ENCODE assay signal across 11 mouse cellular contexts in genomic region chr11:65495034-65495433, GRCm38 (mm10).
A peak's percentile ranks its signal among the peaks of the same experiment; 100 is the strongest.
DNase-seq lines count a peak whose midpoint lies in the region; ATAC-seq lines count a peak whose summit lies in the region.
"Had no signal": no experiment of that assay in that cellular context is flagged by ENCODE, and none has a peak within 500 bp of the region (broad histone marks: within the 10 kb centered on the region; RNA-seq: fewer than 3 reads in every experiment).

No protein-coding gene starts in this region.

- H3K27me3 ChIP-seq in heart, embryonic 15.5 days = 0 out of 2 replicates have a peak, but pooled peaks cover 2% of the 10 kb centered on the region
- no peaks in the 10 kb centered on the region for H3K27me3 ChIP-seq in intestine, embryonic 15.5 days (replicated peaks)
- H3K27me3 ChIP-seq in midbrain, embryonic 11.5 days (ENCODE audit: control insufficient read depth, insufficient read depth, low read length) = no peaks in the 10 kb centered on the region

- no peaks in the 10 kb centered on the region for H3K36me3 ChIP-seq in heart, embryonic 15.5 days
- no peaks in the 10 kb centered on the region for H3K36me3 ChIP-seq in intestine, embryonic 15.5 days
- H3K36me3 ChIP-seq in midbrain, embryonic 11.5 days (ENCODE audit: control insufficient read depth, insufficient read depth, low read length) = no peaks in the 10 kb centered on the region

- no peak for ATAC-seq in heart, embryonic 15.5 days (replicated peaks; ENCODE audit: insufficient number of reproducible peaks, insufficient read depth, low FRiP score, low read depth)
- peak; percentile 61 for ATAC-seq in intestine, embryonic 15.5 days
- no peak for ATAC-seq in midbrain, embryonic 11.5 days (ENCODE audit: low FRiP score)
- ATAC-seq: forebrain, postnatal 0 days had no signal

- WGBS in heart, embryonic 15.5 days = 18% methylated on average over 11 of the region's 11 CpGs
- 12% methylated on average over 11 of the region's 11 CpGs for WGBS in intestine, embryonic 15.5 days
- WGBS in midbrain, embryonic 11.5 days = 20% methylated on average over 11 of the region's 11 CpGs

- 0 out of 2 replicates have a peak overlapping the region, but pooled peaks have one; percentile 6 for H3K4me2 ChIP-seq in heart, embryonic 15.5 days
- H3K4me2 ChIP-seq in intestine, embryonic 15.5 days (replicated peaks) = no peak overlapping the region; the same call in 1 of the 2 replicates
- no peak overlapping the region for H3K4me2 ChIP-seq in midbrain, embryonic 11.5 days
- H3K4me2 ChIP-seq: liver, embryonic 11.5 days had no signal

- no peak overlapping the region for H3K4me3 ChIP-seq in heart, embryonic 15.5 days
- no peak overlapping the region for H3K4me3 ChIP-seq in intestine, embryonic 15.5 days (replicated peaks)
- H3K4me3 ChIP-seq in midbrain, embryonic 11.5 days (ENCODE audit: low read depth, low read length) = no peak overlapping the region

- no peak for DNase-seq in heart, adult 9 months (ENCODE audit: low spot score in 2 of 2)
- DNase-seq in adrenal gland, postnatal 36 days = peak; percentile 70 to 77
- DNase-seq in midbrain, embryonic 11.5 days (ENCODE audit: low spot score, missing footprints) = peak; percentile 81
- no peak for DNase-seq in left cerebral cortex, adult 8-10 months (ENCODE audit: low spot score in 2 of 2)
- no peak for DNase-seq in right cerebral cortex, postnatal 10 days (ENCODE audit: low spot score in 2 of 2)
- no peak for DNase-seq in frontal cortex, postnatal 10 days (ENCODE audit: low spot score in 2 of 2)
- DNase-seq: B cell, adult 2 months; forebrain, postnatal 0 days had no signal

- H3K9me3 ChIP-seq in heart, embryonic 15.5 days (replicated peaks) = no peaks in the 10 kb centered on the region
- no peaks in the 10 kb centered on the region for H3K9me3 ChIP-seq in intestine, embryonic 15.5 days
- no peaks in the 10 kb centered on the region for H3K9me3 ChIP-seq in midbrain, embryonic 11.5 days (ENCODE audit: control insufficient read depth, low read length)

- no peak overlapping the region for H3K9ac ChIP-seq in heart, embryonic 15.5 days
- H3K9ac ChIP-seq in intestine, embryonic 15.5 days = no peak overlapping the region
- H3K9ac ChIP-seq in midbrain, embryonic 11.5 days (ENCODE audit: low read length) = no peak overlapping the region
- H3K9ac ChIP-seq: forebrain, postnatal 0 days had no signal

- H3K4me1 ChIP-seq in heart, embryonic 15.5 days (replicated peaks) = peaks cover 5% of the 10 kb centered on the region
- H3K4me1 ChIP-seq in intestine, embryonic 15.5 days (replicated peaks) = peaks cover 6% of the 10 kb centered on the region; the same call in 1 of the 2 replicates
- no peaks in the 10 kb centered on the region for H3K4me1 ChIP-seq in midbrain, embryonic 11.5 days (ENCODE audit: control insufficient read depth, insufficient read depth, low read length)

- H3K27ac ChIP-seq in heart, embryonic 15.5 days = no peak overlapping the region
- H3K27ac ChIP-seq in intestine, embryonic 15.5 days = no peak overlapping the region
- no peak overlapping the region for H3K27ac ChIP-seq in midbrain, embryonic 11.5 days (ENCODE audit: low read depth, low read length)

Comparison
In these comparisons a context has a peak if more than half of its experiments do, and no peak if none do; other contexts are left out.
1. DNase-seq: peak in adrenal gland, postnatal 36 days (2 of 2) and midbrain, embryonic 11.5 days (single experiment); none in heart, adult 9 months (0 of 2), left cerebral cortex, adult 8-10 months (0 of 2), right cerebral cortex, postnatal 10 days (0 of 2) and frontal cortex, postnatal 10 days (0 of 2).